Mouse (Mus musculus): ENCODE measurements around the gene Git2.

The Git2 gene

DNA sequence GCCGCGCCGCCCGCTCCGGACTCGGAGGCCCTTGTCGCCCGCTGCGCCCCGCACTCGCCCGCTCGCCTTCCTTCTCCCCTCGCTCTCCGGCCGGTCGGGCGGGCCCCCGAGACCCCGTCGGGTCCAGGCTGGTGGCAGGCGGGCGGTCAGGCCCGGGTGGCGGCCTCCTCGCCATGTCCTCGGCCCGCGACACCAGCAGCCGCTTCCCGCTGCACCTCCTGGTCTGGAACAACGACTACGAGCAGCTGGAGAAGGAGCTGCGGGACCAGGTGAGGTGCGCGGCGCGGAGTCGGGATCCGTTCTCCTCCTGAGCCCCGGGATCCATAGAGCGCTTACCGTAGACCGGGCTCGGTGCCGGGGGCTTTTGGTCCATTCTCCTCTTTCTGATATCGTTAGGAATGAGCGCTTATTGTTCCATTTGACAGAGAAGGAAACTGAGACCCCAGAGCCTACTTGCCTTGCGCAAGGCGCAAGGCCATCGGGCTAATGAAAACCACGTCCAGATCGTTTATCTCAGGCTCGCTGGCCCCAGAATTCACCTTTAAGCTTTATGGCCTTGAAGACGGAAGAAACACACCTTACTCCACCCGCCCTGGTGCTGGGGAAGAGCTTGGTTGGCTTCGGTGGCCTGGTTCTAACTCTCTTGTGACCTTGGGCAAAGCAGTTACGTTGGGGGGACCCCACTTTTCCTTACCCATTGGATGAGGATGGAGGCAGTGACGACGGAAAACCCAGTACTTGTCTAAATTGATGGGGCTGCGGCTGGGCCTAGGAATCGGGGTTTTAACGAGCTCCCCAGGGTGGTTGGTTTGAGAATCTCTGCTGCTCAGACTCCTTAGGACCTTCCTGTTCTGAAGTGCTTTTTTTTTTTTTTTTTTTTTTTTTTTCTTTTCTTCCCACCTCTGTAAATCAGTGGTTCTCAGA, at the start of gene Git2:
Gene Git2 (minus strand): TSS at position 462 of the 924 bp plus-strand sequence.
- in situ Hi-C loops (cut with MboI, MseI) = no loop called here

DNA sequence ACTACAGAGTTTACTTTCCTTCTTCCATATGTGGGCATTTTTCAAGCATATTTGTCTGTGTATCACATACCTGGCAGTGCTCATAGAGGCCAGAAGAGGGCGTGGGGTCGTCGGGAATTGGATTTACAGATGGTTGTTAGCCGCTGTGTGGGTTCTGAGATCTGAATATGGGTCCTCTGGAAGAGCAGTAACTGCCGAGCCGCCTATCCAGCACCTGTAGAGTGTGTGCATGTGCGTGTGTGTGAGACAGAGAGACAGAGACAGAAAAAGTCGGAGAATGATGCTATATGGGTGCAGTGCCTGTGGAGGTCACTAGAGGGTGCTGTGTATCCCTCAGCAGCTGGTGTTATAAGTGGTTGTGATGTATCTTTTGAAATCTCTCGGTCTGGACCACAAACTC, 48.9 kb upstream of the Git2 start:
- in situ Hi-C loops (cut with MboI, MseI) = no loop called here

DNA sequence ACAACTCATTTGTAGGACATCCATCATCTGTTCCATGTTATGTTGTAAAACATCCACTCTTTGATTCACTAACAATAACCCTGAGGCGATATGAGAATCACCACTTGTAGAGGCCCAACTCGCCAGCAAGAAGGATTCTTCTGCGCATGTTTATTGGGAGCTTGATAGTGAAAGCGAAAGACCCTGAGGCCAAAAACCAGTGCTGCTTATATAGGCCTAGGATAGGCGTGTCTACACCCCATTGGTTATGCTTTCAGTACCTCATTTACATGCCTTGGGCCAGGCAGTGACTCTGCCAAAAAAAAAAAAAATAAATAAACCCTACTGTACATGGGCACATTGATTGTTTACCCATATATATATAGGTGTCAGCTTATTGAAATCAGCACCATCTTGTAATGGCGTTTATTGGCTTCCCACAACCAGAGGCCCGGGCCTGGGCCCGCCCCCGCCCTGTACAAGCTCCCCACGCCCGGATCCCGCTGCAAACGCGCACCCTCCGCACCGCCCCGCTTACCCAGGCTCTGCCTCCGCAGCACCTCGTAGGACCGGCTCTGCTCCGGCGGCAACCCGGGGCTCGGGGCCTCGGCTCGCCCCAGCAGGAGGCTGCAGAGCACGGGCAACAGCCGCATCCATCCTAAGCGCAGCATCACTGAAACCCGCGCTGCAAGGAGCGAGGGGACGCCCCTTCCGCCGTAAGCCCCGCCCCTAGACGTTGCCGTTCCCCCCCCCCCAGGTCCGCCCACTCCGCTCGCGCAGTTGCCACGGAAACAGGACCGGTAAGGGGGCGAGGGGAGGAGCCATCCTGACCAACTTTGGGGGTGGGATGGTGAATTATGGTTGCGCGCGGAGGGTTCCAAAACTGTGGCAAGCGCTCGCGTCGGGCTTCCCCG, 47.7 kb upstream of the Git2 start, which contains the start of gene 1500011B03Rik:
Gene 1500011B03Rik (minus strand): TSS at position 673 of the 893 bp plus-strand sequence.
- in situ Hi-C loops (cut with MboI, MseI) = no loop called here

DNA sequence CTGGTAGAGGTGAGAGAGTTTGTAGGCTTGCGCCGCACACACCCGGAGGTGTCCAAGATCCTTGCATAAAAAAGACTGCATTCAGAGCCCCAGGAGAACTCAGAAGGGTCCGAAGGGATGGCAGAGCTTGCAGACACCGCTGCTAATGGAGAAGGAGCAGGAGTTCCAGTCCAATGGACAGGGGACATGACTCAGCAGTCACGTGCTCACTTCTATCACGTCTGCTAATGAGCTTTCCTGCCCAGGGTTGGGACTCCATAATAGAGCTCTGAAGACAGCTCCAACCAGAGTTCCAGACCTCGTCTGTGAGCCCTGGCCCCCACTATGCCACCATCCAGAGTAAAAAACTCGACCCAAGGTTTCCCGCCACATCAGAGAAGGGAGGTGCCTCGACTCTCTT, 42.8 kb upstream of the Git2 start:
- in situ Hi-C loops (cut with MboI, MseI) = no loop called here

DNA sequence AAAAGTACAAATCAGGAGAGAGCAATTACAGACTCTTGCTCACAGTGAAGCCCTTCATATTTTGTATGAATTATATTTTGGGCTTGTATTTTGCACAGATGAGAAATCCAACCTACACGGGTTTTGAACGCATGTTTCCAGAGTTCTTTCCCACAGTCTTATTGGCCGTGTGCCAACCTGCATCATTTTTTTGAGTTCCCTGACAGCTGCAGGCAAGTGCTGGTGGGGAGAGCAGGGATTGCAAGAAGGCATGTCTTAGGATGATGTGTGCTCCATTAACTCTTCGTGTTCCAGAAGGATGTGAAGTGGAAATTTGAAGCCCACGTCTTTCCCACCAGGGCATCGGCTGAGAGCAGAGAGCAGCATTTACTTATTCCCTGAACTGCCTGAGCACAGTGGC, 41.3 kb upstream of the Git2 start:
- in situ Hi-C loops (cut with MboI, MseI) = no loop called here

DNA sequence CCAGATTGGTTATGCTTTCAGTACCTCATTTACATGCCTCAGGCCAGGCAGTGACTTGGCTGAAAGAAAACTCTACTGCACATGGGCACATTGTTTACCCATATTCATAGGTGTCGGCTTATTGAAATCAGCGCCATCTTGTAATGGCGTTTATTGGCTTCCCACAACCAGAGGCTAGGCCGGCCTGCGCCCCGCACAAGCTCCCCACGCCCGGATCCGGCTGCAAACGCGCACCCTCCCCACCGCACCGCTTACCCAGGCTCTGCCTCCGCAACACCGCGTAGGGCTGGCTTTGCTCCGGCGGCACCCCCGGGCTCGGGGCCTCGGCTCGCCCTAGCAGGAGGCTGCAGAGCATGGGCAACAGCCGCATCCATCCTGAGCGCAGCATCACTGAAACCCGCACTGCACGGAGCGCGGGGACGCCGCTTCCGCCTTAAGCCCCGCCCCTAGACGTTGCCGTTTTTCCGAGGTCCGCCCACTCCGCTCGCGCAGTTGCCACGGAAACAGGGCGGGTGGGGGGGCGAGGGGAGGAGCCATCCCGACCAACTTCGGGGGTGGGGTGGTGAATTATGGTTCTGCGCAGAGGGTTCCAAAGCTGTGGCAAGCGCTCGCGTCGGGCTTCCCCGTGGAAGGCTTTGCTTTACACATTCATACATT, 38.3 kb upstream of the Git2 start:
- in situ Hi-C loops (cut with MboI, MseI) = loop anchor here (5.0 kb wide), 1 partner anchor 936 kb away; no protein-coding TSS in a partner anchor

DNA sequence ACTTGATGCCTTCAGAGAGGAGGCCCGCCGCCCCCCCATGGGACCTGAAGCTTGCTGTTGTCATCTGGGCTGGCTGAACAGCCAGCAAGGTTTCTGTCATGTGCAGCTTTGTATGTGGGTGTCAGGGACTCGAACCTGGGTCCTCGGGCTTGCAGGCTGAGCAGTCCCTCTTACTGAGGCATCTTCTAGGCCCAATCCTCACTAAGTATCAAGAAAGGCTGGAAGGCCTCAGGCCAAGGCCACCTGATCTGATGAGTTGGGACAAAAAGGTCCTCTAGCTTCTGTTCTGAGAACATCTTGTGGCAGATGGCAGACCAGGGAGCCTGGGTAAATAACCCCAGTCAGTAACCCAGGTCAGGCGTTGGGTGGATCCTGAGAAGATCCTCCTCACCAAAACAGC, 34.5 kb upstream of the Git2 start:
- in situ Hi-C loops (cut with MboI, MseI) = loop anchor here (5.0 kb wide), 1 partner anchor 933 kb away; no protein-coding TSS in a partner anchor

DNA sequence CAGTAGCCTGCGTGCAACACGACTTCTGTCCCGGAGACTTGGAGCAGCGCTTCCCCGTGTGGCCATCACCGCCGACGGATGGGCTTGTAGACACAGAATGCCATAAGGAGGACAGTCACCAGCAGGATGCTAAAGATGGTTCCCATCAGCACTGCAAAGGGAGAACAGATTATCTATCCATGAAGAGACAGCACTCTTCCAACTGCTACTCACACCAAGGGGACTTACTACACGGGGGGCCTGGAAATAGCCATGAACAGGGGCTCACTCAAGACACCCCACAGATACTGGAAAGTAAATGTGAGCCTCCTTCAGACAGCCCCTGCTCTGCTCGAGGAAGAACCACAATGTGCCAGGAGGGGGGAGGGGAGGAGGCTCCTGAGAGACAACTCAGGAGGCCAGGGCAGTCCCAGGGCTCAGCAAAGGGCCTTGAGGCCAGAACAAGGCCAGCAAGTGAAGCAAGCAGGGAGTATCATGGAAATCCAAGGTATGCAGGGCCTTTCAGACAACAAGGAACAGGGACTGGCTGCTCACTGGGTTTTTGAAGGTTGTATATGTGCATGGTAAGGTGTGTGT, 34.0 kb upstream of the Git2 start:
- in situ Hi-C loops (cut with MboI, MseI) = no loop called here

DNA sequence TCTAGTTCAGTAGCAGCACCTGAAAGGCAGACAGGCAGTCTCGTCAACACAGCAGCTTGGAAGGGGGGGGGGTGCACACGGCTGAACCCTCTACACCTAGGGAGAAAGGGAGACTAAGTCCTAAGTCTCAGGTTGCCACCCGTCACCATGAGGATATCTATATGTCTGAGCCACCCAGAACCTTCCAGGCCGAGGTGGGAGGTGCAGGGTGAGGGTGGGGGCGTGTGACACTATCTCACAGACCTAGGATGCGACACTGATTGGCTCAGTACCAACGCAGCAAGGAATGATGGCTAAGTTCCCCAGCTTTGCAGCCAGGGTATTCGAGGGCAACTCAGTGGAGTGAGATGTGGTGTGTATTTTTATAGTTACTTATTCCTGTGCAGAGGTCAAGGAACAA, 33.1 kb upstream of the Git2 start:
- in situ Hi-C loops (cut with MboI, MseI) = no loop called here

DNA sequence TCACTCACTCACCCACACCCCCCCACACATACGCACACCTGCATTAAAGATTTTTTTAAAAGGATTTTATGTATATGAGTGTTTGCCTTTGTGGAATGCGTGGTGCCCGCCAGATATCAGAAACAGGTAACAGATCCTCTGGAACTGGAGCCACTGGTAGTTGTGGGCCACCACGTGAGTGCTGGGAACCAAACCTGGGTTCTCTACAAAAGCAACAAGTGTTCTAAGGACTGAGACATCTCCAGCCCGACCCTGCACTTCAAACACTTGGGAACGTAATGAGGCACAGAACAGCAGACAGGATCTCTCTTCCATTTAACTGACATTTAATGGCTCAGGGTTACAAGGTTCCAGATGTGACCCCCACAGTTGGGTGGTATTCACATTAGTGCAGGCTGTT, 32.6 kb upstream of the Git2 start:
- in situ Hi-C loops (cut with MboI, MseI) = no loop called here

DNA sequence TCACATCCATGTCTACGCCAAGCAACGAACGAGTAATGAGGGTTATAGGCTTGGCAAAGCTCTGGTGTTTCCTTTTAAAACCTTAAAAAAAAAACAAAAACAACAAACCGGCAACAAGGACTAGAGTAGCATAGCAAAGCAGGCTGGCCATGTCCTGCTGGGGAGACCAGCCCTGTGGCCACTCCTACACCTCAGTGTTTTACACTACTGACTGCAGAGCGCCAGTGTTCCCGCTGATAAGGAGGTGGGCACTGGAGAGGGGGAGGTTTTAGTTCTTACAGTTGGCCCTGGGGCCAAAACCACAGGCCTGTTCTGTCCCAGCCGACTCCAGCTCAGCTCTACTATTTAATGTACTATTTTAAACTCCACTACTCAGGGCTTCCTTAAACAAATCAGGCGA, 32.2 kb upstream of the Git2 start:
- in situ Hi-C loops (cut with MboI, MseI) = no loop called here

DNA sequence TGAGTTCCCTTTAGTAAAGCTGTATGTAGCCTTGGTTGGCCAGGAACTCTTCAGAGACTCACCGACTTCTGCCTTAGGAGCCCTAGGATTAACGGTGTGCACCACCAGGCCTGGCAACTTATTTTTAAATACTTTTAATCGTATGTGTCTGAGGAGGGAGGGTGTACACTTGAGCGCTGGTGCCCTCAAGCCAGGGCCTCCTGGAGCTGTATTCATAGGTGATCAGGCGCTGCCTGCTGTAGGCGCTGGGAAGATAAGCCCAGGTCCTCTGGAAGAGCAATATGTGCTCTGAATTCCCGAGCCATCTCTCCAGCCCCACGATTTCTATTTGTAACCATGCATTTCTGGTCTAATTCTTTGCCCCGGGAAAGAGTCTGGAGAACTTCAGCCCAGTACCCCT, 31.7 kb upstream of the Git2 start:
- in situ Hi-C loops (cut with MboI, MseI) = no loop called here

DNA sequence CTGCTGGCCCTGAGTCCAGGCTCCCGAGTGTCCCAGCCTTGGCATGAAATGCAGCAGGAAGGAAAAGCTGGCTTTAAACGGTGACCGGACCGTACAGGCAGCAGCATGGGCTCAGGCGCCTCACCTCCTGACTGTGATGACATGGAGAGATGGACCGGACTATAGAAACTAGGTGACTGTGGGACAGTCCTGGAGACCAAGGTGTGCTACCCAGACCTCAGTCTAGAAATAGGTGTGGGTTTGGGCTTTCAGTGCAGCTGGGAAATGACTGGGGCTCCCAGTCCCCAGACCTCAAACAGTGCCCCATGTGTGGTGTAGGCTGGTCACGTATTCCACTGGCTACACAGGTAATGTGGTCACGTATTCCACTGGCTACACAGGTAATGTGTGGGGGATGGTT, 31.3 kb upstream of the Git2 start:
- in situ Hi-C loops (cut with MboI, MseI) = no loop called here

DNA sequence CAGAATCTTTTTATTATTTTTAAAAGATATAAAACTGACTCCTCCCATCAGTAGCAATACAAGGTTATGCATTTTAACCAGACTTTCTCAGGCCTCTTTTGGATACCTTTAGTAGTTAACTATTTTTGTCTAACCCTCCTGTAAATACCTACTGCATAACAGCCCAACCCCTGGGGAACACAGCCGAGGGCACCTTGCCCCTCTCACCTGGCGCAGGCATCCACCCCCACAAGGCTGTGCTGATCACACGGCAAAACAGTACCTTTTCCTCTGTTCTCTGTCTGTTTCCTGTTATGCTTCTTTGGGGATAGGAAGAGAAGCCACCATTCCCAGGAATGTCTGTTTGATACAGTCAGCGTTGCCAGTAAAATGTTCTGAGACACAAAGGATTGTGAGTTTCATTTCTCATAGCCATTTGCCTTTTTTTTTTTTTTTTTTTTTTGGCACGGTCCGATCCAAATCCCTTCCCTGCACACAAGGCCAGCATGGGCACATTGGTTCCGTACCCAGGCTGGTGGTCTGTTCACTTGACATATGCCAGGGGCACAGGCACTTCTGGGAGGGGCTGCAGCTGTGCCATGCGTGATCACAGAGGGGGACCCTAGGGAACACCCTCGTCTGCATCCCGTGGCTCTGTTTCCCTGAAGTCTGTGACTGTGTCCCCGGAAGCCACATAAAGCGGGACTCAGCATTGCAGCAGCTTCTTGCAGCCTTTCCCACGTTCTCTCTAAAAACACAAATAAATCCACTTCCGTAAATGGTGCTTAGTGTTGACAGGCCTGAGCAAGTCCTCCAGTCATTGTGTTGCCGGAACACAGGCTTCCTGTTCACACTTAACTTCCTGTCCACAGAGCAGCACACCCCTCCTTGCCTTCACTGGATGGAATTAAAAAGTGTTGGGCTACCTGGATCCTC, 30.4 kb upstream of the Git2 start:
- in situ Hi-C loops (cut with MboI, MseI) = no loop called here

DNA sequence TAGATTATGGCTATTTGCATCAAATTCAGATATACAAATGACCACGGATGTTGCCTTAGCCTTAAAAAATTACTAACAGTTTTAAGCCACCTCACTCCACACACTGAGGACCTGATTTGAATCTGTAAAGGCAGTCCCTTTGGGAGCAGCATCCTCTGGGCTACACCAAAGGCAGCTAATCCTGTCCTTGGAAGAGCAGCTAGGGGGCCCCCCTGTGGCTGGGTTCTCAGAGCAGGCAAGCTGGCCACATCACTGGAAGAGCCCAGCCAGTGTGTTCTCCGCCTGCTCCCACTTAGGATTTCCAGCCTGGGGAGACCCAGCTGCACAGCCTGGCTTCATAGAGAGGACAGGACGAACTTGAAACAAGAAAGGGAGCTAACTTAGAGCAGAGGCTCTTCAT, 29.6 kb upstream of the Git2 start:
- in situ Hi-C loops (cut with MboI, MseI) = no loop called here

DNA sequence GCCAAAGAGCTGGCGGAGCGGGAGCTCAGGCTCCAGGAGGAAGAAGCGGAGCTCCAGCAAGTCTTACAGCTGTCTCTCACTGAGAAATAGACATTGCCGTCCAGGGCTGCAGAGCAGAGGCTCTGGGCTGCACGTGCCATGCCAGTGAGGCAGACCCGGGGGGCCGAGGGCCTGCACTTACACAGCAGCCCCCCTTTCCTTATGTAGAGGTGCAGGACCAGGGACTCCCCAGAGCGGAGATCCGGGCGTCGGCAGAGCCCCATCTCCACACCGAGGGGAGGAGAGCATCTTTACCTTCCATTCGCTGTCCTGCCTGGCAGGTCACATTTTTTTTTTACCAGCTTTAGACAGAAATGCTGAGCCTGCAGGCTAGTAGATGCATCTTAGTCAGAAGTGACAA, 29.0 kb upstream of the Git2 start:
- in situ Hi-C loops (cut with MboI, MseI) = no loop called here

DNA sequence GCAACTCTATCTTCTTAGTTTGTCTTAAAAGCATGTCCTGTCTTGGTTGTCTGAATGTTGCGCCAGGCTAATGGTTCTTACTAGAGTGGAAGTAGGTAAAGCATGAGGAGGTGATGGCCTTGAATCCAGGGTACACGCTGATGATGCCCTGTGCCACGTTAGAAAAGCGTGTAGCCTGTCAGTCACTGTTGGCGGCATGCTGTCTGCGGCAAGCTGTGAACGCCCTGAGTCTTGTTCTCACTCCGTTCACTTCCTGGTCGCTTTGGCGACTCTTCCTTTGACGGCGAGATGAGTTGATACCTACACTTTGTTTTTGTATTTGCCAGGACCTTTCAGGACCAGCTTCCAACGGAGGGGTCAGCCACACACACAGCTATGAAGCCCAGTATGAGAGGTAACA, 27.9 kb upstream of the Git2 start:
- in situ Hi-C loops (cut with MboI, MseI) = no loop called here

DNA sequence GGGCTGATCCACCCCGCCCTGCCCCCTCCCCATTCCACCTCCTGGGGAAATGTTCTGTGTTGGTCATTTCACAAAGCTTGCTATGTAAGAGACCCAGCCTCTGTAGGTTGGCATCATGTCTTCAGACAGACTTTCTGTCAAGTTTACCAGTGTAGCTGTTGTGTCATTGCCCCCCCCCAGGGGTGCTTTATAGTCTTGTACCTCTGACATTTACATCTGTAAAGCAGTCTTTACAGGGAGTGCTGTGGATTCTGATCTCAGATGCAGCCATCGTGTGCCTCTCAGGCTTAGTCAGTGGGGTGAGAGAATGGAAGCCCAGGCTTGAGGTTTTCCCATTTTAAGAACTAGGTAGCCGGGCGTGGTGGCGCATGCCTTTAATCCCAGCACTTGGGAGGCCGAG, 26.5 kb upstream of the Git2 start:
- in situ Hi-C loops (cut with MboI, MseI) = no loop called here

DNA sequence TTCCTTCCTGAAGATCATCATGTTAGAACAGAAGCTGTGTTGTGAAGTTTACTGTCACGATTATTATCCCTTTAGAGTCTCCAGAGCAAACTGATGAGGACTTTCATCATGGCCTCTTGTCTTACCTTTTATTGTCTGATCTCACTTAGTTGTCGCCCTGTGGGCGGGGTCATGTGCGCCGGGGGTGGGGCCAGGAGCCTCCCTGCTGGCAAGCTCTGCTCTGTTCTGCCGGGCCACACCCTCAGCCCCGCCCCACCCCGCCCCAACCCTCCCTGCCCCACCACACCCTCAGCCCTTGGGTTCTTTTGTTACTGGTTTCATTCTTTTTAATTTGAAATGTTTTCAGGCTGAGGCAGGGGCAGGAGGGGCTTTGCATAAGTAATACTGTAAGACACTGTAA, 25.7 kb upstream of the Git2 start:
- in situ Hi-C loops (cut with MboI, MseI) = no loop called here

DNA sequence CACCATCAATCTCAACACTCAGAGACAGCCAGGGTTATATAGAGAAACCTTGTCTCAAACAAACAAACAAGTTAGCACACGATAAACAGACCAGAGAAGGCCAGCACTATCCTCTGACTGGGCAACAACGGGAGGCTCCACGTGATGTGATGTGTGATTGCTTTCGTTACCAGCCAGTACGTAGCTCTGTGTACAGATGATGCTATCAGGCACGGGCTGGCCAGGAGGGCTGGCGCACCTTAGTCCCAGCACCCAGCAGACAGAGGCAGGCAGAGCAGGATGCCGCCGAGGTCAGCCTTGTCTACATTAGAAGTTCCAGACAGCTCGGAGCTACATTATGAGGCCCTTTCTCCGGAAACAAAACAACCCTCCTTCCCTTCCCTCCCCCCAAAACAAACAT, 24.5 kb upstream of the Git2 start:
- in situ Hi-C loops (cut with MboI, MseI) = no loop called here

DNA sequence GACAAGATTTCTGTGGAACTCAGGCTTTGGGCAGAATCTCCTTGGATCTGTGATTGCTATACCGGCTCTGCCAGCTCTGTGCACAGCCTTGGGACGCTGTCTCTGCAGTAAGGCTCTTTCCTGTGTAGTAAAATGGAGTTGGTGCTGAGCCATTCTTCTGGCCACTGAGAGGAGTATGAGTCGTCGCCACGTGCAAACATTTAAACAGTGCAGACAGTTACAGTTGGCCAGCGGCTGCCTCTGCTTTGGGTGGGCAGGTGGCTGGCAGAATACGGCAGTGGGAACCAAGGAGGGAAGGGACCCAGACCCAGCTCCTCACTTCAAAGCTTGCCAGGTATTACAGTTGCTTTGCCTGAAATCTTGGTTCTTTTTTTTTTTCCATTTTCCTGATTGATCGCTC, 21.9 kb upstream of the Git2 start:
- in situ Hi-C loops (cut with MboI, MseI) = no loop called here
